Mouse (Mus musculus): ENCODE results near the gene Tmem59. TPM values are rescaled to one million over a fixed set of nuclear protein-coding genes. Genes with fewer than 3 reads are reported as not detected.

Gene Tmem59
- total RNA-seq, 2 experiments from 2014 or later: 75.0 to 102 TPM

DNA sequence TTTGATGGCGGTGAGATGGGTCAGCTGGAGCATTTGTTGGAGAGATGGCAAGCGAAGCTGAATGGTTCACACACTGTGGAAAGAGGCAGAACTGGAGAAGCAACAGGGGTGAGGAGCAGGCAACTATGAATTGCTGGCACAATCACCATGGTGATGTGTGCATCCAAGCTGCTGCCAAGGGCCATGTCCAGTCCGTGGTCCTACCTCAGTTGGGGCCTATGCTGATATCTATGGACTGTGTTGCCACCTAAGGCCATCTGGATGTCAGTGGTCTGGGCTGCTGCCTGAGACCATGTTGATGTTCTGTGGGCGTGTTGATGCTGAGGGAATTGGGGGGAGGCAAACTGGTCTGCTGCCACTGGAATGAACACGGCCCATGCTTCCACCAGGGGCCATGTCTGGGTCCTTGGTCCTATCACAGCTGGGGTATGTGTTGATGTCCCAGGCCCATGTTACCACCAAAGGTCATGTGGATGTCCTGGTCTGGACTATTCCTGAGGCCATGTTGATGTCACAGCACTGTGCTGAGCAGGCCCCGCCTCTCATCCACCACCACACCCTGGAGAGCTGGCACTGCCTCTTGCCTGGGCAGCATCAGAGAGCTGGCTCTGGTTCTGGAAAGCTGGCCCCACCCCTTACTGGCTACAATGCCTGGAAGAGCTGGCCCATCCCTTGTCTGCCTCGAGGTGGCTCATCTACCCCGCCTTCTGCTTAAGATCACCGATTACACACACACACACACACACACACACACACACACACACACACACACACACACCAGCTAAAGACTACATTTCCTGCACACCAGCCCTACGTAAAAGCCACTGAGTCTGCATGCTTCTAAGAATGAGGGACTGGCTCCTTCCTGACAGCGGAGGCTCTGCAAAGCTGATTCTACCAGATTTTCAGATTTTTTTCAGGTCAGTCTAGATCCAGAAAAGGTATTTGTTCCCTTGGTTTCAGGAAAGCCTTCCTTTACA lies 45.3 kb downstream of the Tmem59 start:
- ATAC-seq (replicated peaks; ENCODE audit: low FRiP score, low TSS enrichment, poor library complexity, severe bottlenecking): peak; percentile 90

DNA sequence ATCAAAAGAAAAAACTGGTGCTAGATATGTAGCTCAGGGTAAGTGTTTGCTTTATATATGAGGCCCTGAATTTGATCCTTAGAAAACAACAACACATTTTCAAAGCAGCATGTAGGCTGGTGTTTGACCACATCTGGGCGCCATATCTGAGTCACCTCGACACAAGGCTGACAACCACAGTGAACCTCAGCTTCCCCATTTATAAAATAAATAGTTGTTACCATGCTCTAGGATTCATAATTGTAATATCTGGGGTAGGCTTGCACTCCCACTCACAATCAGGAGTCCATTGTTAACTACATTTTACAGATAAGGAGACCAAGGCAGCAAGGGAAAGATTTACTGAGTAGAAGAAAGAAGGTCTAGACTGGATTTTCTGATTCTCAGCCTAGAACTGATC lies 48.1 kb downstream of the Tmem59 start:
- ATAC-seq (replicated peaks; ENCODE audit: low FRiP score, low TSS enrichment, poor library complexity, severe bottlenecking): no peak

DNA sequence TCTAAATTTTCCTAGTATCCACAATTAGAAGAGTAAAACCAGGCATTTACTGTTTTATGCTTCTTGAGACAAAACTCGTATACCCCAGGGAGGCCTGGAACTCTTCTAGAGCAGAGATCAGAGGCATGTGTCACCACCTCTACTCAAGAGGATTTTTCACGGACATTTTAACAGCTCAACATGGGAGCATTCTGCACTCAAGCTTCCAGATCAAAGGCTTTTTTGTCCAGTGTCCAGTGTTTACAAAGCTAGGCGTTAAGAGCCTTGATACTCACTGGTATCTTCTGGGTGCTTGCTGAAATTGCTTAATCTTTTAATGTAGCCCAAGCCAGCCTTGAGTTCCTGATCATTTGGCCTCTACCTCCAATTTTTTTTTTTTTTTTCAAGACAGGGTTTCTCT lies 54.0 kb downstream of the Tmem59 start:
- no peak for ATAC-seq (replicated peaks; ENCODE audit: low FRiP score, low TSS enrichment, poor library complexity, severe bottlenecking)

DNA sequence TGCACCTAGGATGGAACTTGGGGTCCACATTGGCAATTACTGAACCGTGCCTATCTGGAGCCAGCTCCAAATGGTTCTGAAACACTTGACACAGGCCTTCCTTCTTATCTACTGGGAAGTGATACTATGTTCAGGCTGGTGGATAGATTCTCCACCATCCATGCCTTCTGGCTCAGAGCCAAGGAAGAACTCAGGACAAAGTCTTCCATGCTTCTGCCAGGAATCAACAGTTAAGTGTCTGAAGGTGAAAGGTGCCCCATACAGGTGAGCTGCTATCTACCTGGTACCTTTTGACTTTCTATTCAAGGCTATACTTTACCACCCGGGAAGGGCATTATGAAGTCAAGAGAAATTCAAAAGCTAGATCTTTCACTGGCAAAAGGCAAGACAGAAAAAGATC lies 60.1 kb downstream of the Tmem59 start:
- no peak for ATAC-seq (replicated peaks; ENCODE audit: low FRiP score, low TSS enrichment, poor library complexity, severe bottlenecking)

DNA sequence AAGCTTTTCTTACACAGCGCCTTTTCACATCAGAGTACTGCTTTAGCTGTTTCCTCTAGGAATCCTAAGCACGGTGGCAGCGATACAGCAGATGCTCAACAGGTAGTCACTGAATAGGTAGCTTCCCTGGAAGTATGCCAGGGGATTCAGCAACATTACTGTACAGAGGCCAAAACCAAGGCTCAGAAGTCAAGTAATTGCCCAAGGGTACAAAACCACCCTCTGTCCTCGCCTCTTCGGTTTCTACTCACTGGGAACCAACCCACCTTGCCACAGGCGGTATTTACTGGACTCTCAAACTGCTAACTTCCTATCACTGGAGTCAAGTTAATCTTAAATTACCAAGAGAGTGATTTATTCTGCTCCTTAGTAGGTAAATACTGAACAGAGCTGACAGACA lies 62.0 kb downstream of the Tmem59 start:
- ATAC-seq (replicated peaks; ENCODE audit: low FRiP score, low TSS enrichment, poor library complexity, severe bottlenecking): no peak

DNA sequence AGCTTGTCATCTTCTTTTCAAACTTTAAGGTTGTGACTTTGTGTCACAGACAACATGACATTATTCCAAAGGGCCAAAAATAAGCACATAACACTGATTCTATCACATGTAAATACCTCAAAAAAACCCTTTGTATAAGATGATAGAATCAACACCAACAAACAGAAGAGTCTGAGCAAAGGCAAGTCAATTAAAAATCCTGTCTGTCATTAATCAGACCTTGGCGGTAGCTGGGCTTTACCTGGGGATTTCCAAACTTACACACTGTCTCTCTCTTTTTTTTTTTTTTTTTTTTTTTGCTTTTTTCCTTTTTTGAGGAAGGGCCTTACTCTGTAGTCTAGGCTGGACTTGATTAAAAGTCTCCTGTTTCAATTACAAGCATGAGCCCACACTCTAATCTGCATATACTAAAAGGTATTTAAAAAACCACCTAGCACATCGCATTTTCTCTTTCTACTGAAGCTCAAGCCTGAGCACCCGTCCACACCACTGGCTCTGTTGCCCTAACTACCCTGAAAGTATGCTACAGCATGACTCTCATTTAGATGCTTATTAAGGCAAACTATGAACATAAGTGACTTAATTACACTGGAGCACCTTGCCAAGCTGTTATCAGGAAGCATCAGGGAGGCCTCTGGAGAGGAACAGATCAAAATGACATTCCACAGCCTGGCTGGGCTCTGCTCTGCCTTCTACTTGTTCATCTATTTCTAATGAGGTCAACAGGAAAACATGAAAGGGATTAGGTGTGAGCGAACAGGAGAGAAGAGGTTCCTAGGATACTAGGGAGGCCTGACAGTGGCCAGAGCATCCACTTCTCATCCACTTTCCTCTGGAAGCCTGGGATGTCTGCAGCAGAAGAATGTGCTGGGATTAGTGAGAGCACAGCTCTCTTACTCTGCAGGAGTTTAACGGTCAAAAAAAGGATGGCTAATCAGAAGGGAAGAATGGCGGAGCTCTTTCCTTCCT lies 65.5 kb downstream of the Tmem59 start:
- ATAC-seq (replicated peaks; ENCODE audit: low FRiP score, low TSS enrichment, poor library complexity, severe bottlenecking): no peak

DNA sequence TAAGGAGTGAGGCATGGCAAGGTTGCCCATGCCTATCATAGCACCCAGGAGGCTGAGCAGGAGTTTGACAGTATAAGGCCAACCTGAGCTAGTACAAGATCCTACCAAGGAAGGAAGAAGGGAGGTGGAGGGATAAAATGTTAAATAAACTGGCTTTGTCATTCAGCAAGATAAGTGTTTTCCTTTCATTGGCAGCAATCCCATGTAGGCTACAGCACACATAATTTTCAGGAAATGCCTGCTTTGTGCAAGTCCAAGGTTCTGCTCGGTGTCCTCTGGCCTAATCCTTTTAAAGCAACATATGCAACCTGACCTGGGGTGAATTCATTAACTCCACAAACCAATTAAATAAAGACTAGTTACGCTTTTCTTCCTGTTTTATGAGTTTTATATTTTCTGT lies 67.2 kb downstream of the Tmem59 start:
- no peak for ATAC-seq (replicated peaks; ENCODE audit: low FRiP score, low TSS enrichment, poor library complexity, severe bottlenecking)

DNA sequence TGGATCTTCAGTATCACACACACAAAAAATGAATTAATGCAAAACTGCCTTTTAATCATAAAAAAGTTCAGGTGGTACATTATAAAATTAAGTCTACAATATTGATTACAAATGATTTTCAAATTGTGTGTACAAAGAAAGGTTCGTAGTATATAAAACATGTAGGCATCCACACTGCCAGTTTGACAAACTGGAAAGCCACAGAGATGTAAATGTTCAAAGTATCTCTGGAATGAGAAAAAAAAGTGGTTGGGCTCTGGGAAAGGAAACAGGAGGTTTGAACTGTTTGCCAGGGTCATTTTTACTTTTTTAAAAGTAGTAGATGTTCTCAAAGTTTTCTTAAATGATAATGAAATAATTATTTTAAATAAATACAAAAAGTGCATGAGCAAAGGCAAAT lies 67.8 kb downstream of the Tmem59 start:
- ATAC-seq (replicated peaks; ENCODE audit: low FRiP score, low TSS enrichment, poor library complexity, severe bottlenecking): no peak

DNA sequence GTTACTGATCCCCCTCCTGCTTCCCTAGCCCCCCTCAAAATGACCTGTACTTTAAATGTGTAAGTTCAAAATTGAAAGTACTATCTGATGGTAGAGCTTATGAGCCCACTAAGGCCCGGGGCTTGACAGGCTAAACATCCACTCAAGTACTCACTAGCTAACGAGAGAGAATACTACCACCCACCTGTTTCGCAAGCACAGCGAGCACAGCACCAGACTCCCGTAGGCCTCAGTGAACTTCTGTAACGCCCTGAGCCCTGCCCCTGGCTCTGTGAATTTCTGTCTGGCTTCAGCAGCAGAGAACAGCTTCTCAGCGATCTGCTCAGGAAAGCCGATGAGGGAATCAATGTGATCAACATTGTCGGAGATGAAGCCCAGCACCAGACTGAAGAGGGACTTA lies 68.9 kb downstream of the Tmem59 start:
- no peak for ATAC-seq (replicated peaks; ENCODE audit: low FRiP score, low TSS enrichment, poor library complexity, severe bottlenecking)

DNA sequence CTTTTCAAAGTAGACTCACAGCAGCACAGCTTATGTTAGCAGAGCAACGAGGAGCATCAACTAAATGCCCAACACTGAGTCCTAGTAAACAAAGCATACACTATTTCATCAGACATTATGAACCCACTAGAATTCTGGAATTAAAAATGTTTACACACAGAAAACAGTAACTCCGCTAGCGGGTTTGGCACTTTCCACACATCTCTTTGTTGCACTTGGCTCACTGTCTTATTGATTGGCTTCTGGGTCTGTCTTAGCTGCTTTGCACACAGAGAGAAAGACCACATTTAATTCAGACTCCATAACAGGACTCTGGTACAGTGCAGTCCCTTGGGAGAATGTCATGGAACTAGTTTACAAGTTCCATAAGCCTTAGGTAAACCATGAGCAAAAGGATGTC lies 69.9 kb downstream of the Tmem59 start:
- no peak for ATAC-seq (replicated peaks; ENCODE audit: low FRiP score, low TSS enrichment, poor library complexity, severe bottlenecking)

DNA sequence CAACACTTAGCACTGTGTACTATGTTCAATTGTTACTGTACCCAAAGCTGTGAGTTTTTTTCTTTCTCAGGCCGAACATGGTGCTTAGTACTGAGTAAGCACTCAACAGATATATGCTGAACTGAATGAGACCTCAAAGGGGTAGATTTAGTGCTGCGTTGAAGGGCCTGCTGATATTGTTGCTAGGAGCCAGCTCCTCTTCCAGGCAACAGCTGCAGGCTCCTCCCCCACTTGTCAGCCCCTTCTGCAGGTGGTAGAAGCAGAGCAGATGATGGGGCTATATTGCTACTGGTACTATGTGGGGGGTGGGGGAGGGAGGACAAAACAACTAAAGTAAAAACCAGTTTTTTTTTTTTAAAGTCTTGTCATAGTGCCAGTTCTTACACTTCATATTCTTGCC lies 71.3 kb downstream of the Tmem59 start:
- ATAC-seq (replicated peaks; ENCODE audit: low FRiP score, low TSS enrichment, poor library complexity, severe bottlenecking): no peak

DNA sequence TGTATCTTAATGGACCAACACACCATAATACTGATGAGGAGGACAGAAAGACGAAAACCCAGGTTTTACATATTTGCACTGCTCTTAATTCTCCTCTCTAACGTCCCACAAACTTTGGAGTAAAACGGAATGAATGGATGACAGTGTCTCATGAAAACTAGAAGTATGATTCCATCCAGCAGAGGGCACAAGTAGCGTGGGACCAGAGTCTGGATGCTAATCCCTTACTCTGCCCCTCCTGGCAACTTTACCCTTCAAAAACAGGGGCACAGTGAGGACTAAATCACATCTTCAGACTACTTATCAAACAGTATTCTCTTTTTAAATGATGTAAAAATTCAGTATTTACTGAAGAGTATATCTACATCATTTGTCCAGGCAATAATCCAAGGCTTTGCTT lies 72.3 kb downstream of the Tmem59 start:
- ATAC-seq (replicated peaks; ENCODE audit: low FRiP score, low TSS enrichment, poor library complexity, severe bottlenecking): 0 out of 2 replicates have a peak, but pooled peaks have one; percentile 28

Other genes with a start within 250 kb of the Tmem59 start
- gene Mrpl37, start 111.5 kb upstream of the Tmem59 start, total RNA-seq (2014; fragmentation: Nextera tagmentation): 104 and 107 TPM in 2 replicates
- gene Mrpl37, start 111.5 kb upstream of the Tmem59 start, total RNA-seq (2017): 61.0 and 78.5 TPM in 2 replicates
- 8.1 and 11.5 TPM in 2 replicates for gene Cyb5rl, start 111.4 kb upstream of the Tmem59 start, total RNA-seq (2014; fragmentation: Nextera tagmentation)
- 6.6 and 12.8 TPM in 2 replicates for gene Cyb5rl, start 111.4 kb upstream of the Tmem59 start, total RNA-seq (2017)
- not detected in 2 replicates for gene Cdcp2, start 81.5 kb upstream of the Tmem59 start, total RNA-seq (2014; fragmentation: Nextera tagmentation)
- not detected in 2 replicates for gene Cdcp2, start 81.5 kb upstream of the Tmem59 start, total RNA-seq (2017)
- gene Tceanc2, start 717 bp downstream of the Tmem59 start, total RNA-seq (2014; fragmentation: Nextera tagmentation): 7.1 and 18.4 TPM in 2 replicates
- 20.2 and 23.5 TPM in 2 replicates for gene Tceanc2, start 717 bp downstream of the Tmem59 start, total RNA-seq (2017)
- 0.57 TPM in 1 of 2 replicates, not detected in the other for gene Ldlrad1, start 30.8 kb downstream of the Tmem59 start, total RNA-seq (2014; fragmentation: Nextera tagmentation)
- gene Ldlrad1, start 30.8 kb downstream of the Tmem59 start, total RNA-seq (2017): not detected in 2 replicates
- 18.3 and 46.6 TPM in 2 replicates for gene Lrrc42, start 75.1 kb downstream of the Tmem59 start, total RNA-seq (2014; fragmentation: Nextera tagmentation)
- 15.0 and 16.7 TPM in 2 replicates for gene Lrrc42, start 75.1 kb downstream of the Tmem59 start, total RNA-seq (2017)
- 3.7 and 17.2 TPM in 2 replicates for gene Hspb11, start 75.2 kb downstream of the Tmem59 start, total RNA-seq (2014; fragmentation: Nextera tagmentation)
- 11.2 and 12.7 TPM in 2 replicates for gene Hspb11, start 75.2 kb downstream of the Tmem59 start, total RNA-seq (2017)
- gene Dio1, start 128.8 kb downstream of the Tmem59 start, total RNA-seq (2014; fragmentation: Nextera tagmentation): not detected in 2 replicates
- not detected in 2 replicates for gene Dio1, start 128.8 kb downstream of the Tmem59 start, total RNA-seq (2017)
- gene Yipf1, start 136.0 kb downstream of the Tmem59 start, total RNA-seq (2014; fragmentation: Nextera tagmentation): 42.2 and 42.5 TPM in 2 replicates
- 26.5 and 26.6 TPM in 2 replicates for gene Yipf1, start 136.0 kb downstream of the Tmem59 start, total RNA-seq (2017)
- 51.5 and 55.8 TPM in 2 replicates for gene Ndc1, start 189.4 kb downstream of the Tmem59 start, total RNA-seq (2014; fragmentation: Nextera tagmentation)
- gene Ndc1, start 189.4 kb downstream of the Tmem59 start, total RNA-seq (2017): 66.9 and 89.3 TPM in 2 replicates

Measured in megakaryocyte-erythroid progenitor cell, adult 5-6 weeks (primary cell).